Mouse (Mus musculus) small intestine, adult 2 months (tissue): ENCODE data around the gene Mrpl32.
A peak's percentile ranks its signal among the peaks of the same experiment; 100 is the strongest.

Experiments used
- CTCF ChIP-seq: fragments of 200-500 bp; IDR thresholded peaks from 2 replicates; pipeline ENCODE4 v1.5.1; 2012; ENCODE audit warnings: low read depth, mild to moderate bottlenecking, control low read depth, inconsistent platforms, low read length, moderate library complexity, mixed read lengths; ENCODE audit not compliant: insufficient replicate concordance, insufficient read length; ENCODE audit errors: extremely low read depth
- POLR2A ChIP-seq: fragments of 200-500 bp; IDR thresholded peaks from 2 replicates; pipeline ENCODE4 v1.6.1; 2012; ENCODE audit warnings: low read depth, mild to moderate bottlenecking, control low read depth, inconsistent platforms, low read length, moderate library complexity

- TF ChIP-seq CTCF, result 0 out of 2 replicates have a peak, but pooled peaks have one; percentile 16
- peak; percentile 56; the same call in 1 of the 2 replicates for TF ChIP-seq POLR2A
Observed at GRCm38 (mm10) chr13:14629726-14630641, 17.0 kb upstream of the Mrpl32 start, which contains the start of gene AW209491.
